Mouse (Mus musculus) heart, postnatal 36 days (tissue): ENCODE measurements around the gene Evx2. TPM values are rescaled to one million over a fixed set of nuclear protein-coding genes. Genes with fewer than 3 reads are reported as not detected.

ENCODE experiments used
- DNase-seq, 2 experiments: peaks; one replicate each; pipeline ENCODE4 v3.0.0; 2021 to 2022
- intact Hi-C: fragments of 180-260 bp; cut with DNase I; formaldehyde crosslinking; loops from one replicate; pipeline ENCODE4 v1.15.1; 2025
- total RNA-seq, 2 experiments: library from RNA; stranded (reverse); gene quantifications; 2 replicates each; pipeline ENCODE4 v1.2.3; 2021

Gene Evx2
- total RNA-seq, 2 experiments from 2014 or later: not detected

DNA sequence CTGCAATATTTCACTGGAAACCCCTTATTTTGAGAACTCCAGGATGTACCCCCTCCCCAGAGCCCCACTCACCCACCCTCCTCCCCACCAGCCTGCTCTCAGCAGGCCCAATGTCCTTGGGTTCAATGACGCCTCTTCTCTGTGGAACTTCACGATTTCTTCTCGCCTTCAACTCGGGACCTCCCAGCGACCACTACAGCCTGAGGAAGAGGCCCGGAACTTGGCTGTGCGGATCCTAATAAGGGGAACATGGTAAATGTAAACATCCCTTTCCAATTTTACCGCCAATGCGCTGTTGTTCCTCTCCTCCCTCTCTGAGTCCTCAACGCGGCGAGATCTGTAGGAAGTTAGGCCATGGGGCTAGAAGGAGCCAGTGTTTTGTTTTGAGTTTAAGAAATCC, 24.7 kb upstream of the Evx2 start:
- DNase-seq: no peak
- intact Hi-C loops: no loop called here

DNA sequence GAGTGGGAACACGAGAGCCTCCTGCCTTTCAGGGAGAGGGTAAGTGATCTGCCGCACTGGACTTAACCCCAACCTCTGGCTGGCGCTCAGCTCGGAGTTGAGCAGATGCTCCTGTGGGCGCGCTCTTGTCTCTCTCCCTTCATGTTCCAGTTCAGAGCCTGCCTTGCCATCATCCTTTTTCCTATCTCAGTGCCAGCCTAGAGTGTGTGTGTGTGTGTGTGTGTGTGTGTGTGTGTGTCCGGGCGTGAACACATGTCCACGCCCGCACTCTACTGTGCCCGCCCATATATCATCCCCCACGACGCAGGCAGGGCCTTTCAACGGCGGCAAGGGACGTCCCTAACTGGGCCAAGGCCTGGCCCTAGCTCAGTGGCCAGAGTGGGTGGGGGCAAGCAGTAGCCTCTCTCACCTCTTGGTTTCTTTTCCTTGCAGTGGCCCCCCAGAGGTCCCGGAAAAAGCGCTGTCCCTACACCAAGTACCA, 24.2 kb upstream of the Evx2 start:
- intact Hi-C loops: no loop called here
- DNase-seq: no peak

DNA sequence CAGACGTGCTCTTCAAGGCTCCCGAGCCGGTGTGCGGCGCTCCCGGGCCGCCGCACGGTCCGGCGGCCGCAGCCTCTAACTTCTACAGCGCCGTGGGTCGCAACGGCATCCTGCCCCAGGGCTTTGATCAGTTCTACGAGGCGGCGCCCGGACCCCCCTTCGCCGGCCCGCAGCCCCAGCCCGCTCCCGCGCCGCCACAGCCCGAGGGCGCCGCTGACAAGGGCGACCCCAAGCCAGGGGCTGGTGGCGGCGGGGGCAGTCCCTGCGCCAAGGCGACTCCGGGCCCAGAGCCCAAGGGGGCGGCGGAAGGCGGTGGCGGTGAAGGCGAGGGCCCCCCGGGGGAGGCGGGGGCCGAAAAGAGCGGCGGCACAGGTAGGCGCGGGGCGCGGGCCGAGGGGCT, 23.4 kb upstream of the Evx2 start:
- DNase-seq: no peak
- intact Hi-C loops: no loop called here

DNA sequence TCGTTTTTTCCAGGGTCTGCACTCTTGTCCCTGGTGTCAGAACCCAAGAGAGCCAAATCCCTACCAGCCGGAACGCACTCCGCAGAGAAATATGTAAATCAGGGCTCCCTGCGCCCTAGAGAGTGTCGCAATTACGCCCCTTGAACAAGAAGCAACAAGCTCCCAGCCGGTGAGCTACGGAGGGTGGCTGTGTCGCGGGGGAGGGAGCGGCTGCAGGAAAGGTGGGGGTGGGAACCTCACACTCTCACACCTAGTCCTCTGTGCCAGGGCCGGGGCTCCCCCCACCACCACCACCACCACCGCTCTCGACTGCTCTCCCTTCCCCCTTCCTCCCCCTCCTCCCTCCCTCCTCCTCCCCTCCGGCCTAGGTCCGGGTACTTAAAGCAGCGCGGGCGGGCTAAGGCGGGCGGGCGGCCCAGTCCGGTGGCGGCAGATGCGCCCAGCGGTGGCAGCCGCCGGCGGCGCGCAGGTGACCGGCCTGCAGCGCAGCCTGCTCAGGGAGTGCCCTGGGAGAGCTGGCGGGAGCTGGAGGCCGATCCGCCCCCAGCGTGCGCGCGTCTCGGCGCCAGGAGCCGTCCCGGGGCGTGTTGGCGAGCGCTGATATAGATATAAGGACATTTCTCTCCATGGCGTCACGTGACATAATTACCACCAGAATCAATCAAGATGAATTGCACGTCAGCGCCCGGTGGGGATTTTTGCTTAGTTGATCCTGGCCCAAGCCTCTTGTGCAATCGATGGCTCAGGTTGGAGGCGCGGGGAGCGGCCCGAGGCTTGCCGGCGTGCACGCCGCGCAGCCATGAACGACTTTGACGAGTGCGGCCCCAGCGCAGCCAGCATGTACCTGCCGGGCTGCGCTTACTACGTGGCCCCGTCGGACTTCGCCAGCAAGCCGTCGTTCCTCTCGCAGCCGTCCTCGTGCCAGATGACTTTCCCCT, 22.5 kb upstream of the Evx2 start:
- no peak for DNase-seq
- intact Hi-C loops: no loop called here

DNA sequence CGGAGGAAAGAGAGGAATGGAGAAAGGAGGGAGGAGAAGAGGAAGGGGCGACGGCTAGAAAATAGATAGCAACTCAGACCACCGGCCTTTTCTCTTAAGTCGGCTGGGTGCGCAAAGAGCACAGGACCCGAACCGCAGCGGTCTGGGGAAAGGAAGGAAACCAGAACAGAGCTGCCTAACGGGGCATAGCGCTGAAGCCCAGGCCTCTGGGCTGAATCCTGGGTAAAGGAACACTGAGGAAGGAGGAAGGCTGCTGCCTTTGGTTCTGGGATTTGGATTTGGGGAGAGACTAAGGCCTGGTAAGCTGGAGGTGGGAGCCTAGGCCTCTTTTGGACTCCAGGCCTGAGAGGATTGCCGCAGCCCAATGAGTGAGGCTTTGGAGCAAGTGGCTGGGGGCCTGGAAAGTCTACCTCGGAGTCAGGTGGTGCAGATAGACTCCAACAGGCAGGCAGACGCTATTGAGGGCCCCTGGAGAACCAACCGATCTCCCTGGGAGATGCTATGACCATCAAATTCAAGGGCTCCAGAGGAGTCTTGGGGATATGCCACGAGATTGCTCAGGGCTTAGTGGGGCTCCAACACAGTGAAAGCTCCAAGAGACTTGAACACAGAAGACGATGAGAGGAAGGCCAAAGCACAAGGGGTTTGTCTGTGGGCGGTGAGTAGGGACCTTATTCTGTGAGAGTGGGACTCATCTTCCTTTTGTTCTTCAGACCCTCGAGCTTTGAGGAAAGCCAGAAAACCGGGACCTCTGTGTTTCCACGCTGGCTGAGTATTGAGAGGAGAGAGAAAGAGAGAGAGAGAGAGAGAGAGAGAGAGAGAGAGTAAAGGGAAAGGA, 21.4 kb upstream of the Evx2 start:
- DNase-seq: no peak
- intact Hi-C loops: no loop called here

DNA sequence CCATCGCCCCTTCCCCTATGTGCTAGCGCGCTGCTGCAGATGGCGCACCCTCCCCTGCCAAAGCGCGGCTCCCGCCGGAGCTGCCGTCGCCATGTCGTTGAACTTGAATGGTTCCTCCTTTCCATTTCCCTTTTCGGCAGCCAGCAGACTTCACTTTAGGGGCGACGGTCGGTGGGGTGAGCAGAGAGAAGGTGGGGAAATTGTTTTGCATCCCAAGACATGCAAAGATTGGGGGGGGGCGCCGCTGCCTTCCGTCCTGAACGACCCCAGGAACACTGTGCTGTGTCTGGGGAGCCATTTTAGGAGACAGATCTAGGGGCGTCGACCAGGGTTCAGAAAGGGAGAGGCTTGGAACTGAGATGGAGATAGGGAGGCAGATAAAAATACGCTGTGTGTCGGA, 20.6 kb upstream of the Evx2 start:
- no peak for DNase-seq
- intact Hi-C loops: no loop called here

DNA sequence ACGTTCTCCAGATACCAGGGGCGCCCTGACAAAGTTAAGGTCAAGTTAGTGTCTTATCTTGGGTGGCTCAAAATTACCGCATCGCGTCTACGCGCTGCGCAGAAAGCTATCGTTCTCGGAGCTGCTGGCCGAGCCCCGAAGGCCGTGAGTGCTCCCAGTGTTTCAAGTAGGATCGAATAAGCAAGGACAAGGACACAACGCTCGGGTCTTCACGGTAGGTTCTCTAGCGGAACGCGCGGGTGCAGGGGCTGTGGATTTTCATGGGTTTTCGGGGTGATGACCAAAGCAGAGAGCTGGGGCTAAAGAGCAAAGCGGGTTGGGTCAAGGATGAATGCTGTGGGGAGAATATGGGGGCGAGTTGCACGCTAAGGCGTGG, 20.2 kb upstream of the Evx2 start:
- intact Hi-C loops: no loop called here
- no peak for DNase-seq

DNA sequence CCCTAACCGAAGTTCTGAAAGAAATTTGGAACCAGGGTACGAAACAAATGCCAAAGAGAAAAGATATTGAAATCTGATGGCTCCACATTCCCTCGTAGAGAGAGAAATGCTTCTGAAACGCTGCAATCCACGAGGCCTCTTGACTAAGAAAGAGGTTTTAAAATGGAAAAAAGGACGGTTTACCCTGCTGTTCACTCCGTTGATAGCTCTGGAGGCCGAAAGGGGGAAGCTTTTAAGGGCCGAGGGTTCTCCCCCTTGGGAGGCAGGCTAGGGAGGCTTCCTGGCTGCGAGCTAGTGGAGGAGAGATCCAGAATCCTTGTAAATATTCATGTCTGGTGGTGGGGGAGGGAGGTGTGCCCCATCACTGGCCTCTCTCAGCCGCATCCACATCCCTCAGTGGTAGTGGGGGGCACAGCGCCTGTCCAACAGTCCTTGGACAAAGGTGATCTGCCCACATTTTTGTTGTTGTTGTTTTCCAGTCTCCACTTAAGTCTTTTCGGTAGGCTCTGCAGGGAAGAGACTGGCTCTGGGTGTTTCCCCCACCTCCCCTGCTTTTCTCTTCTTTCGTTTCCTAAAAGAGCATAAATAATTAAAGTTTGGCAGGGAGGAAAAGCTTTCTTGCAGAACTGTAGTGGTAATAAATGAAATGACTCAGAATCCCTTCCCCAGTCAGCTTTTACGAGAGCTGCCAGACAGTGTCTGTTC, 19.7 kb upstream of the Evx2 start, which contains the start of gene Hoxd11:
TSS of gene Hoxd11 (plus strand) at position 667 of the 705 bp plus-strand sequence.
- intact Hi-C loops: no loop called here
- DNase-seq: no peak

DNA sequence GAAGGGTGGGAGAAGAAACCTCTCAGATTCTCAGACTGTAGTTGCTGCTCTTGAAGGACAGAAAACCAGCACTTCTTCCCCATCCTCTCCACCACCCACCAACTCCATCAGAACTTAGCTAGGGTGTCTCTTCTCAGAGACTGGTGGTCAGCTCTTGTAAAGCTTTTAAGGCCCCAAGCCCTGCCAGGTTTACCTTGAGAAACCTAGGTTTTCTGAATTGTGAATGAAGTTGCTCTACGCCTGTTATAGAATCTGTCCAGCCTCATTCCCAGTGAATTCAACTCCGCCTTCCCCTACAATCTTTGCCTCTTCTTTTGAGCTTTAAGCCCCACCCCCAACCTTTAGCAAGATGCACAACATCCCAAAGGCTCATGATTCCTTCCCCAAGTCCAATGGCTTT, 17.7 kb upstream of the Evx2 start:
- no peak for DNase-seq
- intact Hi-C loops: no loop called here

DNA sequence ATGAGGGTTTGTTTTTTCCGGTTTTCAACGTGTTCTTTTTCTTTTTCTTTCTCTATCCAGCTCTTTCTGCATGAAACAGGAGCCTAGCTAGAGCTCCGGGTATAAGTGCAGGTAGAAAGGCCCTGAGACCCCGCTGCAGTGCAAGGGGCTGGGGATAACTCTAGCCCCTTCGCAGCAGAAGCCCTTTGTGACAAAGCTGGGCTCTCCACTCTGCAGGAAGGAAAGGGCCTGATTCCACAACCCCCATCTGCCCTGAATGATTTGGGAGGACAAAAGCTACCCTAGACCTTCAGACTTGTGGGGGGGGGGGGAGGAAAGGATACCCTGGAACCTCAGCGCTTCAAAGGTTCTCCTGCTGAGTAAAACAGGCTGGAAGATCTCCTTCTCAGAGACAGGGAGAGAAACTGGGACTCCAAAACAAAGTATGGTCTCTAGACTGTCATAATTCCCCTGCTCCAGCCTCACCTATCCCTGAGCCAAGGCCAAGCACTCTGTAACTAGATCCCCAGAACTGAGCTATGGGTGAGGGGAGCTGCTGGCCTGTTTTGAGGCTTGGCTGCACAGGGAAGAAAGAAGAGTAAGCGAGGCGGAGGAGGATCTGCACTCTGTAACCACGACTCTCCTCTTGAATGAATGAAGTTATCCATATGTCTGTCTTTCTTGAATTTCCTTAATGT, 17.2 kb upstream of the Evx2 start:
- no peak for DNase-seq
- intact Hi-C loops: no loop called here

DNA sequence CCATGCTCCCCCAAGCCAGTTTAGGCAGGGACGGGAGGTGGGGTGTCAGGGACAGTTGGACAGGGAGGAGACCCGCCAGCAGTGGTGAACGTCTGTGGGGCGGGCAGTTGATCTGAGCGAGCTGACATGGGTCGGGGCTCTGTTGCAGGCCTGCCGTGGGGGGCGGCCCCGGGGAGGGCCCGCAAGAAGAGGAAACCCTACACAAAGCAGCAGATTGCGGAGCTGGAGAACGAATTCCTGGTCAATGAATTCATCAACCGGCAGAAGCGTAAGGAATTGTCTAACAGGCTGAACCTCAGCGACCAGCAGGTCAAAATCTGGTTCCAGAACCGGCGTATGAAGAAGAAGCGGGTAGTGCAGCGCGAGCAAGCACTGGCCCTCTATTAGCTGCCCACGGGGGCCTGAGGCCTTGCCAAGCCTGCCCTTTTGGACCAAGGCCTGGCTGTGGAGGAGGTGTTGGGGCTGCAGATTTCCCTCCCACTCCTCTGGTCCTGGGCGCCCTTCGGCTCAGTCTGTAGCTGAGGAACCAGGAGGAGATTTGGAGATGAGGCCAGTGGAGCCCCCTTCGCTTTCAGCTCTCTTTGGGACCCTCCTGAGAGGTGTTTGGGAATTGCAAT, 16.4 kb upstream of the Evx2 start:
- DNase-seq: no peak
- intact Hi-C loops: no loop called here

DNA sequence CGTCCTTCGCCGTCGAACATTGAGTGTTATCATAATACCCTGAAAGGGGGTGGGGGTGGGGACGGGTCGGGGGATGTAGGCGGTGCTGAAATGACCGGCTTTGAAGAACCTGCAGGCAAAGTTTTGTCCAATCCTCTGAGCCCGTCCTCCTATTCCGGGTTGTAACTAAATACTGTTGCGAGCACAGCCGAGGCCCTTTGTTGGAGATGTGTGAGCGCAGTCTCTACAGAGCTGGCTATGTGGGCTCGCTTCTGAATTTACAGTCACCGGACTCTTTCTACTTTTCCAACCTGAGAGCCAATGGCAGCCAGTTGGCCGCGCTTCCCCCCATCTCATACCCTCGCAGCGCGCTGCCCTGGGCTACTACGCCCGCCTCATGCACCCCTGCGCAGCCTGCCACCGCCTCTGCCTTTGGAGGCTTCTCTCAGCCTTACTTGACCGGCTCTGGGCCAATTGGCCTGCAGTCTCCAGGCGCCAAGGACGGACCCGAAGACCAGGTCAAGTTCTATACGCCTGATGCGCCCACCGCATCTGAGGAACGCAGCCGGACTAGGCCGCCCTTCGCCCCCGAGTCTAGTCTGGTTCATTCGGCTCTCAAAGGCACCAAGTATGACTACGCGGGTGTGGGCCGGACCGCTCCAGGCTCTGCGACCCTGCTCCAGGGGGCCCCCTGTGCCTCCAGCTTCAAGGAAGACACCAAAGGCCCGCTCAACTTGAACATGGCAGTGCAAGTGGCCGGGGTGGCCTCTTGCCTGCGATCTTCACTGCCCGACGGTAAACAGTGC, 15.7 kb upstream of the Evx2 start, which contains the start of gene Hoxd12:
TSS of gene Hoxd12 (plus strand) at position 133 of the 785 bp plus-strand sequence.
- intact Hi-C loops: loop anchor here (5.0 kb wide), 2 partner anchors 608 to 1093 kb away; partner anchors contain the start of gene Chrna1
- no peak for DNase-seq

DNA sequence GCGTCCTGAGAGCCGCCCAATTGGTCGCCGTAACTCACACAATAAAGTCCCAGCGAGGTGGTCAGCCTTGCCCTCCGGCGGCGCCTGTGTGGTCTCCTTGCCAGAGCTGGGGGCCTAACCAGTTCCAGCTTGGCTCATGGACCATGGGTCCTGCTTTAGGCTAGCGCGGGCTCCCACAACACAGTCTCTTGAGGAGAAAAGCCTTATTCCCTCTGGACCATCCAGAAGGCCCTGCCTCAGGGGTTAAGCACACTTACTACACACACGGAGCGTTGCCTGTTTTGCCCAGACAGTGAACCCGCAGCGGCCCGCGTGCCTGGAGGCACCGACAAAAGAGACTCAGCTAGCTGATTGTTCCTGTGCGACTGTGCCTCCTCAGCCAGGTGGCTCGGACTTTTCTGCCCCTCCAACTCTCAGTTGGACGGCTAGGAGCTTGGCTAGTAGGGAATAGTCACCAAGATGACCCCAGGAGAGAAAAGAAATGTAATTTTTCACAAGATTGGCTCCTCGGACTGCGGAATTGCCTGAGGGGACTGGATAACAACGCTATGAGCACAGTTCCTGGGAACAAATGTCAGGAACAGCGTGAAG, 14.6 kb upstream of the Evx2 start:
- DNase-seq: no peak
- intact Hi-C loops: loop anchor here (1.0 to 5.0 kb wide), 3 partner anchors 607 to 1092 kb away; partner anchors contain the start of gene Chrna1

DNA sequence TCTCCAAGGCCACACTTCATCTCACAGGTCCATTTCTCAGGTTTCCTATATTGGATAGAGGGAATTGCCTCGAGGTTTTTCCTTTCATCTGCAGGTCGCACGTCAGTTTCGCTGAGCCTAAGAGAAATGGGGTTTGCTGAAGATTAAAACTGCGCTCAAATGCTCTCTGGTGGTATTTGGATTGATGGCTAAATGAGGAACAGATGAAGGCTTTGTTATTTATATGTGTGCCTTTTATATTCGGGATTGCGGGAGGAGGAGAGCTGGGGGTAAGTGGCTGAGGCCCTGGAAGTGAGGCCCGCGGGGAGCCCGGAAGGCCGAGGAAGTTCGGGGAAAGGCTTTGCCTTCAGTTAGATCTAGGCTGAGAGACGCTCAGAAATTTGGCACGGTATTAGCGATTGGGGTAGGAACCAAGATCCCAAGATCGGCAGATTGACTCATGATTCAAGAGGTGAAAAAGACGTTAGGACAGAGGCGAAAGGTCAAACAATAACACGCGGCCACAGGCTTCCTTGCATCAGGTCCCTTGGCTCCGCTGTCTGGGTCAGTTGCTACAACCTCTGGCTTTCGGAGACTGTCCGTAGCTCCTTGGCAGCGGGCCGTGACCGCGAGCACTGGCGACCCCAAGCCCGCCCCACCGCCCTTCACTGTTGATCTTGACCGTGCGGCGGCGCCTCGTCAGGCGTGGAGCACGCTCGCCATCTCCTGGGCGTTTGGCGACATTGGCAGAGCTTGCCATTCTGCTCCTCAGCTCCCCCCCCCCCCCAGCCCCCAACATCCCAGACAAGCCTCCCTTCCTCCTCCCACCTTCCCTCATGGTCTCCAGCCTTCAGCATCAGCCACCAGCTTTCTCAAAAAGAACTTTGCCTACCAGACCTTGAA, 13.4 kb upstream of the Evx2 start:
- intact Hi-C loops: loop anchor here (1.0 to 5.0 kb wide), 3 partner anchors 605 to 1090 kb away; partner anchors contain the start of gene Chrna1
- DNase-seq: peak in 1 of 2 experiments; percentile 59

DNA sequence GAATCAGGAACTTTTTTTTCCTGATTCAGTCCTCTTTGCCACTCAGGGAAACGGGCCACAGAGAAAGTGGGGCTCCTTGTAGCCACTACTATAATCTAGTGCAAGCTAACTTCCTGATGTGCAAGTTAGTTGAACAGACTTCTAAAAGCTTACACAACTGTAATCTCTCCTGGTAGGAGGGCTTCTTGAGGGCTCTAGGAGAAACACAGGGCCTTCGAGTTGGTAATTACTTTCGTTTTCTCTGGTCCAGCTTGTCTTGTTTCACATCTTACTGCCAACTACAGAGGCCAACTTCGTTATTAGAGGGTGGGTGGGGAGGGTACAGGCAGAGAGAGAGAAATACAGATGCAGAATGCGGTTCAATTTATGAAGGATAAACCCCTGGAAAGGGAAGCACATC, 12.5 kb upstream of the Evx2 start:
- DNase-seq: no peak
- intact Hi-C loops: loop anchor here (5.0 kb wide), 2 partner anchors 605 to 1090 kb away; partner anchors contain the start of gene Chrna1

DNA sequence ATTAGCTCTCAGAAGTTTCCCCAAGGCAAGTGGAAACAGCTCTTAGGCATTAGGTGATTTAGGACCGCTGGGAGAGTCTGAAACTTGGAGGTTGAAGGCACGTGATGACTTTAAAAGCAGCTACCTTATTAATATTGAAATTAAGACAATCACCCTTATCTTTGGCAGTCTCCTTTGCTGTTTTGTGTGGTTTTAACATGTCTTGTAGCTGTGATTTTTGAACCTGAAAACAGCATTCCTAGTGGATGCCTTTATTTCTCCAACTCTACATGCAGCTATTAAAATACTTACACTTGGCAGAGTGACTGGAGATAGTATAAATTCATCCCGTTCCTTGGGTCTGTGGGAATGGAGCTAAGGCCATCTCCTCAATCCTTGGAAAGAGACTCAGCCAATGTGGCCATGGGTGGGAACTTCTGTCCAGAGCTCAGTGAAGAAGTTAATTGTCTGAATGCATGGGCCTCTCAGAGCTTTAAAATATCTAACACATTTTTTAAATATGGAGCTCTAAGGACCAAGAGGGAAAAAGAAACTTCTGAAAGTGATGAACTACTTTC, 11.4 kb upstream of the Evx2 start:
- DNase-seq: no peak
- intact Hi-C loops: loop anchor here (5.0 kb wide), 2 partner anchors 603 to 1088 kb away; partner anchors contain the start of gene Chrna1
